Mouse (Mus musculus): ENCODE measurements around the gene Cfap74. TPM values are rescaled to one million over a fixed set of nuclear protein-coding genes. Genes with fewer than 3 reads are reported as not detected.
"Not testable (repeated sequence)": the region's sequence is repeated elsewhere in the genome, so short reads cannot be mapped to it uniquely, and the experiment has no call there.

Cfap74 gene
- polyA plus RNA-seq, 1 experiment from 2014 or later = 5.1 TPM

DNA sequence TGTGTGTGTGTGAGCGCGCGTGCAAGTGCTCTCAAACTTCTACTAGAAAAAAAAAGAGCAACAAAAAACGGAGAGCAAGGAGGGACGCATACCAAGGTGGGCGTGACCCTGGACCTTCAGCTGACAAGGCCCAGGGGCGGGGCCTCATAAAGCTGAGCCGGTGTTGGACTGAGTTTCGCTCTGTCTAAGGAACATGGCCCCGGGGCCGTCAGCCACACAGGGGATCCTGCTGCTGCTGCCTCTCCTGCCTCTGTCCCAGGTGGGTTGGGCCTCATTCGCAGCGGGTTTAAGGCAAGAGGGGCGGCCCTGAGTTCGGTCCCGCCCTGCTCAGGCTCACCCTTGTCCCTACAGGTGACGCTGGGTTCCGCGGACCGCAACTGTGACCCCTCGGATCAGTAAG is 60.0 kb downstream of the Cfap74 start, which contains the start of gene Tmem52:
Tmem52 (plus strand) TSS at position 163 of the 400 bp plus-strand sequence.
- 10% methylated on average over 21 of the region's 21 CpGs for WGBS
- DNase-seq (ENCODE audit: low spot score) (peak; percentile 52), ATAC-seq (ENCODE audit: insufficient number of reproducible peaks, low FRiP score, low TSS enrichment, low read depth) (peak; percentile 41; the same call in 1 of the 2 replicates)
- Histone ChIP-seq H3K27me3 (ENCODE audit: control insufficient read depth, insufficient read depth, low read length) (peaks cover 8% of the 10 kb centered on the region), H3K27ac (replicated peaks; ENCODE audit: low read depth, low read length) (no peak within 1 kb of the TSS), H3K9me3 (ENCODE audit: control insufficient read depth, low read length) (no peaks in the 10 kb centered on the region), H3K4me3 (ENCODE audit: low read depth, low read length) (peak within 1 kb of the TSS; percentile 15; the same call in 1 of the 2 replicates), H3K36me3 (ENCODE audit: control insufficient read depth, insufficient read depth, low read length) (no peaks in the 10 kb centered on the region), H3K4me2 (ENCODE audit: low read depth, severe bottlenecking) (peak within 1 kb of the TSS; percentile 40; the same call in 1 of the 2 replicates), H3K4me1 (ENCODE audit: control insufficient read depth, insufficient read depth, low read length) (no peaks in the 10 kb centered on the region), H3K9ac (ENCODE audit: low read length) (no peak within 1 kb of the TSS)

DNA sequence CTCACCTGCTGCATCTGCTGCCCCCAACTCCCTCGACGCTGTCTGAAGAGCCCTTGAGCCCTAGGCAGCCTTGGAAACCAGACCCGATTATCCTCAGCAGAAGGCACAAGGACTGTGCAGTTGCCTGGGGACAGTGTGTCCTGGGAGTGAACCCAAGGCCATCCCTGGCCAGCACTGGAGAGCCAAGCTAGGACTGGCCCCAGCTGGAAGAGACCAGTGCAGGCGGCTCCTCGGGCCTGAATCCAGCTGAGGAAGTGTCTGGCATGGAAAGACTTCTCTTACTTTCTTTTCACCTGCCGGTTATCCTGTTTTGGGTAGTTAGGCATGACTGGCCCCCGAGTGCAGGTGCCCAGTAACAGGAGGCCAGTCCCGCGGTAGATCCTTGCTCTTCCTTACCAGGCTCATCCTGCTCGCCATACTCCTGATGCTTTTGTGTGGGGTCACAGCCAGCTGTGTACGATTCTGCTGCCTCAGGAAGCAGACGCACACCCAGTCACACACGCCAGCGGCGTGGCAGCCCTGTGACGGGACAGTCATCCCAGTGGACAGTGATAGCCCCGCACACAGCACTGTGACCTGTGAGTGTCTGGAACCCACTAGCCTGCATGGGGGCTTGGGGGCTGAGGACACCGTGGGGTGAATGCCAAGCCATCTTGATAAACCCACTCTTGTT is 60.7 kb downstream of the Cfap74 start:
- H3K4me3 ChIP-seq (ENCODE audit: low read depth, low read length) = no peak overlapping the region
- 77% methylated on average over 18 of the region's 18 CpGs for WGBS
- H3K9me3 ChIP-seq (ENCODE audit: control insufficient read depth, low read length) = no peaks in the 10 kb centered on the region
- H3K9ac ChIP-seq (ENCODE audit: low read length) = no peak overlapping the region
- peaks cover 8% of the 10 kb centered on the region for H3K27me3 ChIP-seq (ENCODE audit: control insufficient read depth, insufficient read depth, low read length)
- H3K4me1 ChIP-seq (ENCODE audit: control insufficient read depth, insufficient read depth, low read length) = no peaks in the 10 kb centered on the region
- ATAC-seq (ENCODE audit: insufficient number of reproducible peaks, low FRiP score, low TSS enrichment, low read depth) (no peak), DNase-seq (ENCODE audit: low spot score) (no peak)
- H3K36me3 ChIP-seq (ENCODE audit: control insufficient read depth, insufficient read depth, low read length) = no peaks in the 10 kb centered on the region
- no peak overlapping the region for H3K27ac ChIP-seq (replicated peaks; ENCODE audit: low read depth, low read length)
- peak overlapping the region; percentile 40; the same call in 1 of the 2 replicates for H3K4me2 ChIP-seq (ENCODE audit: low read depth, severe bottlenecking)

- ATAC-seq (ENCODE audit: insufficient number of reproducible peaks, low FRiP score, low TSS enrichment, low read depth) = no peak
- Histone ChIP-seq H3K36me3 (ENCODE audit: control insufficient read depth, insufficient read depth, low read length) (no peaks in the 10 kb centered on the region), H3K27ac (replicated peaks; ENCODE audit: low read depth, low read length) (no peak overlapping the region), H3K4me3 (ENCODE audit: low read depth, low read length) (no peak overlapping the region), H3K4me2 (ENCODE audit: low read depth, severe bottlenecking) (no peak overlapping the region), H3K27me3 (ENCODE audit: control insufficient read depth, insufficient read depth, low read length) (peaks cover 8% of the 10 kb centered on the region), H3K4me1 (ENCODE audit: control insufficient read depth, insufficient read depth, low read length) (no peaks in the 10 kb centered on the region), H3K9me3 (ENCODE audit: control insufficient read depth, low read length) (no peaks in the 10 kb centered on the region), H3K9ac (ENCODE audit: low read length) (peak overlapping the region; percentile 12; the same call in 1 of the 2 replicates)
- WGBS = 76% methylated on average over 16 of the region's 16 CpGs
- DNase-seq (ENCODE audit: low spot score) = no peak
These were observed 61.4 kb downstream of the Cfap74 start for GRCm38 (mm10) chr4:155470263-155470953.

GRCm38 (mm10) chr4:155470997-155471396 is 62.0 kb downstream of the Cfap74 start:
- 82% methylated on average over 7 of the region's 7 CpGs for WGBS
- peaks cover 8% of the 10 kb centered on the region for H3K27me3 ChIP-seq (ENCODE audit: control insufficient read depth, insufficient read depth, low read length)
- no peak for ATAC-seq (ENCODE audit: insufficient number of reproducible peaks, low FRiP score, low TSS enrichment, low read depth)
- H3K27ac ChIP-seq (replicated peaks; ENCODE audit: low read depth, low read length) = no peak overlapping the region
- no peak overlapping the region; the same call in 1 of the 2 replicates for H3K9ac ChIP-seq (ENCODE audit: low read length)
- H3K36me3 ChIP-seq (ENCODE audit: control insufficient read depth, insufficient read depth, low read length) = no peaks in the 10 kb centered on the region
- DNase-seq (ENCODE audit: low spot score) = no peak
- no peaks in the 10 kb centered on the region for H3K4me1 ChIP-seq (ENCODE audit: control insufficient read depth, insufficient read depth, low read length)
- H3K9me3 ChIP-seq (ENCODE audit: control insufficient read depth, low read length) = no peaks in the 10 kb centered on the region
- no peak overlapping the region for H3K4me3 ChIP-seq (ENCODE audit: low read depth, low read length)
- H3K4me2 ChIP-seq (ENCODE audit: low read depth, severe bottlenecking) = no peak overlapping the region

DNA sequence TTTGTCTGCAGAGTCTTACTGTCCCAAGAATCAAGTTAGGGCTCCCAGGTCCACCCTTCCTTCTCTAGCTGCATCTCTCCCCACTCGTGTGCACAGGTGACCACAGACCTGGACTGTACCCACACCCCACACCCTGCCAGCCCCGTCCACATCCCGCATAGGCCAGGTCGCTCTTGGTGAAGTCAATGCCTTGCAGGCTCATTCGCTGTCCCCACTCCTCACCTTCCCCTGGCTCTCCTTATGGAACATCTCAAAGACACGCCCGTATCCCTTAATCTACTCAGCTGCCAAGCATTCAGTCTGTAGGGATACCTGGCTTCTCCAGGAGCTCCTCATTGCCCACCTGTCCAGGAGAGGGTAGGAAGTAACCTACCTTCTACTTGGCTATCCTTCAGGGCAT is 62.4 kb downstream of the Cfap74 start:
- no peaks in the 10 kb centered on the region for H3K4me1 ChIP-seq (ENCODE audit: control insufficient read depth, insufficient read depth, low read length)
- no peaks in the 10 kb centered on the region for H3K9me3 ChIP-seq (ENCODE audit: control insufficient read depth, low read length)
- ATAC-seq (ENCODE audit: insufficient number of reproducible peaks, low FRiP score, low TSS enrichment, low read depth) (no peak), DNase-seq (ENCODE audit: low spot score) (no peak)
- peaks cover 8% of the 10 kb centered on the region for H3K27me3 ChIP-seq (ENCODE audit: control insufficient read depth, insufficient read depth, low read length)
- no peaks in the 10 kb centered on the region for H3K36me3 ChIP-seq (ENCODE audit: control insufficient read depth, insufficient read depth, low read length)
- WGBS = 88% methylated on average over 7 of the region's 7 CpGs
- no peak overlapping the region for H3K4me2 ChIP-seq (ENCODE audit: low read depth, severe bottlenecking)
- no peak overlapping the region for H3K9ac ChIP-seq (ENCODE audit: low read length)
- H3K27ac ChIP-seq (replicated peaks; ENCODE audit: low read depth, low read length) = no peak overlapping the region
- no peak overlapping the region for H3K4me3 ChIP-seq (ENCODE audit: low read depth, low read length)

- no peaks in the 10 kb centered on the region for H3K9me3 ChIP-seq (ENCODE audit: control insufficient read depth, low read length)
- DNase-seq (ENCODE audit: low spot score) = no peak
- H3K27me3 ChIP-seq (ENCODE audit: control insufficient read depth, insufficient read depth, low read length) = peaks cover 8% of the 10 kb centered on the region
- H3K4me2 ChIP-seq (ENCODE audit: low read depth, severe bottlenecking) = no peak overlapping the region
- no peak overlapping the region for H3K9ac ChIP-seq (ENCODE audit: low read length)
- ATAC-seq (ENCODE audit: insufficient number of reproducible peaks, low FRiP score, low TSS enrichment, low read depth) = no peak
- 81% methylated on average over 3 of the region's 3 CpGs for WGBS
- H3K36me3 ChIP-seq (ENCODE audit: control insufficient read depth, insufficient read depth, low read length) = no peaks in the 10 kb centered on the region
- H3K4me3 ChIP-seq (ENCODE audit: low read depth, low read length) = no peak overlapping the region
- no peak overlapping the region for H3K27ac ChIP-seq (replicated peaks; ENCODE audit: low read depth, low read length)
- H3K4me1 ChIP-seq (ENCODE audit: control insufficient read depth, insufficient read depth, low read length) = no peaks in the 10 kb centered on the region
These were observed 63.8 kb downstream of the Cfap74 start for GRCm38 (mm10) chr4:155472716-155473290.

DNA sequence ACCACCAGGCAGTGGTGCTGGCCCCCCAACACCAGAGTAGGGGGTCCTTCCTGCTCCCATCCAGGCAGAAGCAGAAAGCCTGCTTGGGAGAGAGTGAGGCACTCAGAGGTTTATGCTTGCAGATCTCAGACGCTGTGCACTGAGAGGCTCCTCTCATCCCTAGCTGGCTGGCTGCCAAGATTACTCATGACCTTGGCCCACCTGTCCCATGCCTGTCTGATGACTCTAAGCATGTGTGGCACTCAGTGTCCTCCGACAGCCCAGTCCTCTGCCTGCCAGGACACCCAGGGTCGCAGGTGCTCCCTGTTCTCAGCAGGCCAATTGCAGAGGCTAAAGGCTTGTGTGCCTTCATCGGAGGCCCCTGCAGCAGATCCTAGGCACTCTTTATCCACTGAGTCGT is 64.3 kb downstream of the Cfap74 start:
- Histone ChIP-seq H3K27ac (replicated peaks; ENCODE audit: low read depth, low read length) (no peak overlapping the region), H3K9me3 (ENCODE audit: control insufficient read depth, low read length) (no peaks in the 10 kb centered on the region), H3K4me2 (ENCODE audit: low read depth, severe bottlenecking) (no peak overlapping the region), H3K9ac (ENCODE audit: low read length) (no peak overlapping the region), H3K27me3 (ENCODE audit: control insufficient read depth, insufficient read depth, low read length) (peaks cover 10% of the 10 kb centered on the region), H3K4me1 (ENCODE audit: control insufficient read depth, insufficient read depth, low read length) (no peaks in the 10 kb centered on the region), H3K4me3 (ENCODE audit: low read depth, low read length) (no peak overlapping the region), H3K36me3 (ENCODE audit: control insufficient read depth, insufficient read depth, low read length) (no peaks in the 10 kb centered on the region)
- ATAC-seq (ENCODE audit: insufficient number of reproducible peaks, low FRiP score, low TSS enrichment, low read depth) (no peak), DNase-seq (ENCODE audit: low spot score) (no peak)
- 70% methylated on average over 5 of the region's 5 CpGs for WGBS

DNA sequence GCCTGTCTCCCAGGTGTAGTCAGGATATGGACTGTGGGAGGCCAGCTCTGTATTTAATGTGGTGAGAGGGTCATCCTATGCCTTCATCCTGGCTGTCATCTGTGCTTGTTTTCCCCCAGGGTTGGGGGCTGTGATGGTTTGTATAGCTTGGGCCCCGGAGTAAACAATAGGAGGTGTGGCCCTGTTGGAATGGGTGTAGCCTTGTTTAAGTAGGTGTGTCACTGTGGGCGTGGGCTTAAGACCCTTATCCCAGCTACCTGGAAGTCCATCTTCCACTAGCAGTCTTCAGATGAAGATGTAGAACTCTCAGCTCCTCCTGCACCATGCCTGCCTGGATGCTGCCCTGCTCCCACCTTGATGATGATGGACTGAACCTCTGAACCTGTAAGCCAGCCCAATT is 64.8 kb downstream of the Cfap74 start:
- 64% methylated on average over 2 of the region's 2 CpGs for WGBS
- not testable (repeated sequence) for H3K4me1 ChIP-seq (ENCODE audit: control insufficient read depth, insufficient read depth, low read length); H3K27me3 ChIP-seq (ENCODE audit: control insufficient read depth, insufficient read depth, low read length); H3K9me3 ChIP-seq (ENCODE audit: control insufficient read depth, low read length); H3K9ac ChIP-seq (ENCODE audit: low read length); H3K27ac ChIP-seq (replicated peaks; ENCODE audit: low read depth, low read length); H3K4me3 ChIP-seq (ENCODE audit: low read depth, low read length); DNase-seq (ENCODE audit: low spot score); ATAC-seq (ENCODE audit: insufficient number of reproducible peaks, low FRiP score, low TSS enrichment, low read depth); H3K36me3 ChIP-seq (ENCODE audit: control insufficient read depth, insufficient read depth, low read length); H3K4me2 ChIP-seq (ENCODE audit: low read depth, severe bottlenecking)

Measured in limb, embryonic 11.5 days (tissue).